Mouse (Mus musculus) hindbrain, embryonic 10.5 days (tissue): Measurements from ENCODE around the gene Slc50a1. TPM values are rescaled to one million over a fixed set of nuclear protein-coding genes. Genes with fewer than 3 reads are reported as not detected.

Source experiments
- DNase-seq: peaks from one replicate; pipeline ENCODE4 v3.0.0-alpha.2; 2017; ENCODE audit warnings: low spot score
- H3K27ac ChIP-seq: fragments of 300-500 bp; sonication (generic); 2 replicates; pipeline ENCODE4 v1.5.1; 2016; ENCODE audit warnings: mild to moderate bottlenecking, moderate library complexity
- H3K27me3 ChIP-seq: fragments of 300-500 bp; sonication (generic); 2 replicates; pipeline ENCODE4 v1.6.1; 2016; ENCODE audit warnings: mild to moderate bottlenecking; ENCODE audit not compliant: poor library complexity, insufficient read depth, severe bottlenecking
- H3K36me3 ChIP-seq: fragments of 300-500 bp; sonication (generic); 2 replicates; pipeline ENCODE4 v1.6.1; 2016; ENCODE audit warnings: mild to moderate bottlenecking, moderate library complexity
- H3K4me1 ChIP-seq: fragments of 300-500 bp; sonication (generic); replicated peaks from 2 replicates; pipeline ENCODE4 v1.6.1; 2016; ENCODE audit warnings: mild to moderate bottlenecking
- H3K4me3 ChIP-seq: fragments of 300-500 bp; sonication (generic); 2 replicates; pipeline ENCODE4 v1.5.1; 2016; ENCODE audit warnings: mild to moderate bottlenecking, moderate library complexity
- H3K9me3 ChIP-seq: fragments of 300-500 bp; sonication (generic); 2 replicates; pipeline ENCODE4 v1.6.1; 2016; ENCODE audit warnings: mild to moderate bottlenecking, moderate library complexity
- WGBS: fragments of 180-500 bp; shearing (Covaris S2); methylation state at CpG from one replicate; pipeline ENCODE4 v1.1.7; 2016; 5-methylcytosine and 5-hydroxymethylcytosine counted together
- polyA plus RNA-seq: library from polyadenylated mRNA; unstranded; fragments of >200 nt; fragmentation: Nextera tagmentation; extraction: Ambion mirVana; gene quantifications from 2 replicates; pipeline ENCODE4 v1.2.1, GENCODE M21; 2016

Gene Slc50a1
- polyA plus RNA-seq, 1 experiment from 2014 or later = 36.8 TPM

GRCm38 (mm10) chr3:89291874-89292273 is 21.5 kb upstream of the Slc50a1 start:
- H3K27me3 ChIP-seq = no peaks in the 10 kb centered on the region
- H3K4me1 ChIP-seq = peaks cover 11% of the 10 kb centered on the region
- no peaks in the 10 kb centered on the region for H3K36me3 ChIP-seq
- WGBS = 80% methylated on average over 10 of the region's 10 CpGs
- H3K4me3 ChIP-seq = no peak overlapping the region
- no peak overlapping the region for H3K27ac ChIP-seq
- no peak for DNase-seq
- no peaks in the 10 kb centered on the region for H3K9me3 ChIP-seq

DNA sequence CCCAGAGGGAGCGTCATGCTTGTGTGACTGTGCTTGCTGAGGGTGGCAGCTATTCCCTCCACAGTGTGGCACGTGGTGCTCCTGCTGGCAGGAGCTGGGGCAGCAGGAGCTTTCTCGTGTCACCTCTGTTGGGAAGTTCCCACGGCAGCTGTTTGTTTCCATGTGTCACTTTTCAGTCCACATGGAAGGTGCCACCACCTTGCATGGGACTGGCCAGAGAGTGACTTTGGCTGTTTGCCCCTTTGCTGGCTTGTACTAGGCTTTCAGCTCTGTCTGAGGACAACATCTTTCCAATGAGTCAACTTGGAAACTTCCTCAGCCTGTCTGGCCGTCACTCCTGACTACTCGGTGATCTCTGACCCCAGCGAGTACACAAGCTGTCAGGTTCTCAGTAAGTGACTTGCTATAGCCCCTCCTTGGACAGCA is 18.1 kb upstream of the Slc50a1 start:
- Histone ChIP-seq H3K4me1 (peaks cover 18% of the 10 kb centered on the region), H3K36me3 (no peaks in the 10 kb centered on the region), H3K4me3 (no peak overlapping the region), H3K27me3 (peaks cover 4% of the 10 kb centered on the region; the same call in 1 of the 2 replicates), H3K27ac (no peak overlapping the region), H3K9me3 (no peaks in the 10 kb centered on the region)
- 56% methylated on average over 7 of the region's 7 CpGs for WGBS
- DNase-seq = no peak

DNA sequence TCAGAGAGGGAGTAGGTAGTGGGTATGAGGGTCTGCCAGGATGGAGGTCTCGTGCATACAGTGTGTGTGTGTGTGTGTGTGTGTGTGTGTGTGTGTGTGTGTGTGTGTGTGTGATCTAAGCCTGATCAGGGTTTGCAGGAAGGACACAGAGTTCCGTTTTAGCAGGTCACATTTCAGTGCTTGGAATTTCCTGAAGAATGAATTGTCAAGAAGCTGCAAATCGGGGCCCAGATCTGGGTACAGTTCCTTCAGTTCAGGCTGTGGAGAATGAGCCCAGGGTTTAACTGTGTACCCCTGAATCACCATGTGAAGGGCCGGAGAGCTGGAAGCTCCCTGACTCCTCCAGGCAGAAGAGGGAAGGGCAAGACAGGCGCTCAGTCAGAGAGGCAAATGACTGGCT is 16.9 kb upstream of the Slc50a1 start:
- H3K27me3 ChIP-seq = peaks cover 5% of the 10 kb centered on the region
- no peaks in the 10 kb centered on the region for H3K9me3 ChIP-seq
- DNase-seq = no peak
- peaks cover 20% of the 10 kb centered on the region for H3K4me1 ChIP-seq
- no peak overlapping the region; the same call in 1 of the 2 replicates for H3K27ac ChIP-seq
- 65% methylated on average over 5 of the region's 5 CpGs for WGBS
- no peaks in the 10 kb centered on the region for H3K36me3 ChIP-seq
- H3K4me3 ChIP-seq = no peak overlapping the region

DNA sequence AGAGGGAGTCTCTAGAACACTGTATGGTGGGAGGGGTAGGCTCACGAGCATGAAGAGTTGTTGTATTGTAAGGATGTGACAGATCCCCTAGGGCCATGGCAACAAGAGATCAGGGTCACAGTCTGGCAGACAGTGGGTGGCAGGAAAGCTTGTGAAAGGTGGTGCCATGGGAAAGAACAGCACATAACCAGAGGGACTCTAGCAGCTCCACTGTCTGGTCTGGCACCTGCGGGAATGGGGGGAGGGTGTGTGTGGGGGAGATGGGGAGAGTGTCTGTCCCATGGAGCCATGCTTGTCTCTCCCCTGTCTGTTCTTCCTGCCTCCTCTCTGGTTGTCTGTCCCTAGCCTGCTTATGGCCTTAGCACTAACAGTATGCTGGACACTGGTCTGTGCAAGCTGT is 15.2 kb upstream of the Slc50a1 start:
- Histone ChIP-seq H3K4me3 (no peak overlapping the region), H3K36me3 (no peaks in the 10 kb centered on the region), H3K9me3 (no peaks in the 10 kb centered on the region), H3K4me1 (peaks cover 37% of the 10 kb centered on the region), H3K27ac (peak overlapping the region; percentile 29; the same call in 1 of the 2 replicates), H3K27me3 (peaks cover 21% of the 10 kb centered on the region)
- no peak for DNase-seq
- WGBS = 36% methylated on average over 2 of the region's 2 CpGs

- Histone ChIP-seq H3K9me3 (no peaks in the 10 kb centered on the region), H3K27ac (no peak overlapping the region), H3K27me3 (peaks cover 33% of the 10 kb centered on the region), H3K36me3 (no peaks in the 10 kb centered on the region), H3K4me1 (peaks cover 50% of the 10 kb centered on the region), H3K4me3 (no peak overlapping the region)
- WGBS = 92% methylated on average over 3 of the region's 3 CpGs
- no peak for DNase-seq
Measured at GRCm38 (mm10) chr3:89284261-89284660, 13.9 kb upstream of the Slc50a1 start.

- 28% methylated on average over 4 of the region's 4 CpGs for WGBS
- H3K27ac ChIP-seq = peak overlapping the region; percentile 73
- peak overlapping the region; percentile 62; the same call in 1 of the 2 replicates for H3K4me3 ChIP-seq
- H3K4me1 ChIP-seq = peaks cover 59% of the 10 kb centered on the region
- no peaks in the 10 kb centered on the region for H3K36me3 ChIP-seq
- no peaks in the 10 kb centered on the region for H3K9me3 ChIP-seq
- peaks cover 53% of the 10 kb centered on the region for H3K27me3 ChIP-seq
- no peak for DNase-seq
Measured at GRCm38 (mm10) chr3:89282291-89282643, 11.9 kb upstream of the Slc50a1 start.

DNA sequence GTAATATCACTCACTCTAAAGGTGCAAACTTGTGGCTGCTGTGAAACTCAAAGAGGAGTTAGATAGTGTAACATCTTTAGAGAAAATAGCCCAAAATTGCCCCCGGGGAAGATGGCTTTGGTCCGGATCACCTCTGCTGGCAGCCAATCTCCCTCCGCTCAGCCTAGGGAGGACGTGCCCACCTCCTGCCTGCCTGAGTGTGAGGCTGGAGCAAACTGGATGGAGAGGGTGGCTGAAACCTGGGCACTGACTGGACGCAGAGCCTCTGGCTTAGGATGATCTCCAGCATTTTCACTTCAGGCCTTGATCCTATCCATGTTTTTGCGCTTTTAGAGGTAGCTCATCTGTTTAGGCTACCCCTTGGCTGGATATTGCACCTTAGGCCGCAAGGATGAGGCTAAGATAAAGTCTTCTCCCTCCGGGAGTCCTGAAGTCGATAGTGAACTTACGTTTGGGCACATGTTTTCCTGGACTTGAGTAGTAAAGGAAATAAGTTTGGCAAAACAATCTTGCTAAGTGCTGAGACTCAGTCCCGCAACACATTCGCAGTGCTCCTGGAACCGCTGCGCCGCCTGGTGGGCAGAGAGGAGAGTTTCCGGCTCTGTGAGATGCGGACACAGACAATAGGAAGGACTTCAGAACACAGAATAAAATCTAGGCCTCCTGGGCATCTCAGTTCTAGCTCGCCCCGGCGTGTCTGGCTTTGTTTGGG is 11.4 kb upstream of the Slc50a1 start:
- peaks cover 59% of the 10 kb centered on the region for H3K27me3 ChIP-seq
- H3K27ac ChIP-seq = peak overlapping the region; percentile 78
- no peaks in the 10 kb centered on the region for H3K9me3 ChIP-seq
- H3K36me3 ChIP-seq = no peaks in the 10 kb centered on the region
- DNase-seq = peak; percentile 87
- H3K4me1 ChIP-seq = peaks cover 64% of the 10 kb centered on the region
- WGBS = 11% methylated on average over 20 of the region's 20 CpGs
- H3K4me3 ChIP-seq = peak overlapping the region; percentile 62

DNA sequence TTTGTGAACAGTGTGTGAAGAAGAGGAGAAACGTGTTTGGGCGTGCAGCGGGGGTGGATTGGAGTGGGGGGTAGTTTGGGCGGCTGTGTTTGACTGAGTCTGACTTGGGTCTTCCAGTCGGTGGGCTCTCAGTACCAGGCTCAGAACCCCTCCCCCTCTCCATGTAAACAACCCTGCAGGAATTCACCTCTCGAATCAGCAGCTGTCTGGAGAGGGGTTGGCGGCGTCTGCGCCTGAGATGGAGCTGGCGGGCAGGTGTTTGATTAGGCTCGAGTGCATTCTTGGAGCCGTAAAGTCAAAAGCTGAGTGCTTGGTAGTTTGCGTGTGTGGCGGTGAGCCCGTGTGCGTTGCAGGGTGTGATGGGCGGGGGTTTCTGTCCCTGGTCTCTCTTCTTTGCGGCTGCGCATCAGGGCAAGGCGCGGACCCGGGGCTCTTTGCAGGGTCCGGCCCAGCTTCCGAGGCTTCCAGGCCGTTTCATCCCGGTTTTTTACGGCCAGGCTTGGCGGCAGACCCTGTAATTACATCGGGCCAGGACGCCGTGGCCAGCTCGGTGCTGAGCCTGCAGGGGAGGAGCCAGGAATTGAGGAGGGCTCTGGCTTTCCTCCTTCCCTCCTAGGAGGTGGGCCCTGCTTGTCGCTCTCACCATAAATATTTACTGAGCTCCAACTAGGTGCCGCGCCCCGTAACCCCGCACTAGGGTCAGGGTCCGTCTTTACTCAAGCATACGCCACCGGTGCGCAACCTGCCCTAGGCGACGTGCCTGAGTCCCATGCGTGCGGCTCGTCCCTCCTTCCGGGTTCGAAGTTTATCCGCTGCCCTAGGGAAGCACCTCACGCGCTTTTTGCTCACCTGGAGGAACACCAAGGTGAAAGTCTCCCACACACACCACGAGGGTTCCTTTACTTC is 10.5 kb upstream of the Slc50a1 start, which contains the start of gene Efna1:
Gene Efna1 (minus strand): TSS at position 537 of the 906 bp plus-strand sequence.
- H3K4me1 ChIP-seq = peaks cover 66% of the 10 kb centered on the region
- peak within 1 kb of the TSS; percentile 78 for H3K27ac ChIP-seq

GRCm38 (mm10) chr3:89280050-89280605 is 9.8 kb upstream of the Slc50a1 start:
- H3K27me3 ChIP-seq = peaks cover 69% of the 10 kb centered on the region
- peak overlapping the region; percentile 78 for H3K27ac ChIP-seq
- peak overlapping the region; percentile 62 for H3K4me3 ChIP-seq
- H3K4me1 ChIP-seq = peaks cover 60% of the 10 kb centered on the region
- under 1% methylated on average over 29 of the region's 29 CpGs for WGBS
- H3K36me3 ChIP-seq = no peaks in the 10 kb centered on the region
- H3K9me3 ChIP-seq = no peaks in the 10 kb centered on the region
- DNase-seq = peak; percentile 38

More for the DNA sequence above, 10.5 kb upstream of the Slc50a1 start, which contains the start of gene Efna1:
- peak; percentile 62 for DNase-seq
- H3K27me3 ChIP-seq = peaks cover 67% of the 10 kb centered on the region
- peak within 1 kb of the TSS; percentile 62 for H3K4me3 ChIP-seq
- H3K9me3 ChIP-seq = no peaks in the 10 kb centered on the region
- no peaks in the 10 kb centered on the region for H3K36me3 ChIP-seq
- WGBS = under 1% methylated on average over 52 of the region's 52 CpGs

GRCm38 (mm10) chr3:89279153-89279890 is 9.0 kb upstream of the Slc50a1 start:
- peak; percentile 78 for DNase-seq
- peaks cover 65% of the 10 kb centered on the region for H3K27me3 ChIP-seq
- H3K9me3 ChIP-seq = no peaks in the 10 kb centered on the region
- peak overlapping the region; percentile 78 for H3K27ac ChIP-seq
- H3K4me1 ChIP-seq = peaks cover 60% of the 10 kb centered on the region
- 2% methylated on average over 35 of the region's 35 CpGs for WGBS
- no peaks in the 10 kb centered on the region for H3K36me3 ChIP-seq
- peak overlapping the region; percentile 62 for H3K4me3 ChIP-seq

DNA sequence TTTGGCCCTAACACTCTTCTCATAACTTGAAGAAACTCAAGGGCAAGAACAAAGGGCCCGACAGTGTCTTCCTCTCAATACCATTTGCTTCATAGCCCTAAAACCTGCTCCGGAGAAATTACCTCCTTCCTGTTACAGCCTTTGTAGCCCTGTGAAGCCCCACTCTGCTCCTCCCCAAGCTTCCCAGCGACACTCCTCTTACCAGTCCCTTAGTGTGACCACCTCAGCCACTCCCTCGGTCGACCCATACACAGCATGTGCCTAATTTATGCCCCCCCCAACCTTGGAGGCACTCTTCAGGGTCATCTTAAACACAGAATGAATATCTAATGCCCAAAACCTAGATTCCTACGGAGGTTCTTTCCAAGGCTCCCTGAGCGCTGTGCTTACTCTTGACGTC is 8.3 kb upstream of the Slc50a1 start:
- H3K27ac ChIP-seq = peak overlapping the region; percentile 78
- H3K4me3 ChIP-seq = peak overlapping the region; percentile 62
- no peaks in the 10 kb centered on the region for H3K36me3 ChIP-seq
- H3K27me3 ChIP-seq = peaks cover 65% of the 10 kb centered on the region
- DNase-seq = no peak
- WGBS = 18% methylated on average over 8 of the region's 8 CpGs
- H3K4me1 ChIP-seq = peaks cover 60% of the 10 kb centered on the region
- H3K9me3 ChIP-seq = no peaks in the 10 kb centered on the region

DNA sequence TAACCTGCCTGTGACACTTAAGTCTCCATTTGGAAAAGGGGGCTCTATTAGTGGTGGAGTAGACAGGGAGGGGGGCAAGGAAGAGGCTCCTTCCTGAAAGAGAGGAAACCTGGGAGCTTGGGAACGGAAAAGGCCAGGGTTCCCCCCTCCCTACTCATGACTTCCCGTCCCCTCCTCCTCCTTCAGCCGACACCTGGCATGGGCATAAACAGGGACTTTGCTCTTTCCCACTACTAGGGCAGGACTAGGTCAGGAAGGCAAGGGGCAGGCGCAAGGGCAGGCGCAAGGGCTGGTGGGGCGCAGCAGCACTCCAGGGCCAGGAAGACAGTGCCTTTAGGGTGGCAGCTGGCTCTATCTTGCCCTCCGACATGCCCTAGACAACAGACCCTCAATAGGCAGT is 7.7 kb upstream of the Slc50a1 start:
- Histone ChIP-seq H3K36me3 (no peaks in the 10 kb centered on the region), H3K27ac (peak overlapping the region; percentile 78), H3K27me3 (peaks cover 65% of the 10 kb centered on the region), H3K9me3 (no peaks in the 10 kb centered on the region), H3K4me3 (peak overlapping the region; percentile 62), H3K4me1 (peaks cover 60% of the 10 kb centered on the region)
- no peak for DNase-seq
- 71% methylated on average over 7 of the region's 7 CpGs for WGBS
